Mouse (Mus musculus): ENCODE measurements around the gene Scrg1.
"Not testable (repeated sequence)": the region's sequence is repeated elsewhere in the genome, so short reads cannot be mapped to it uniquely, and the experiment has no call there.

Gene Scrg1

DNA sequence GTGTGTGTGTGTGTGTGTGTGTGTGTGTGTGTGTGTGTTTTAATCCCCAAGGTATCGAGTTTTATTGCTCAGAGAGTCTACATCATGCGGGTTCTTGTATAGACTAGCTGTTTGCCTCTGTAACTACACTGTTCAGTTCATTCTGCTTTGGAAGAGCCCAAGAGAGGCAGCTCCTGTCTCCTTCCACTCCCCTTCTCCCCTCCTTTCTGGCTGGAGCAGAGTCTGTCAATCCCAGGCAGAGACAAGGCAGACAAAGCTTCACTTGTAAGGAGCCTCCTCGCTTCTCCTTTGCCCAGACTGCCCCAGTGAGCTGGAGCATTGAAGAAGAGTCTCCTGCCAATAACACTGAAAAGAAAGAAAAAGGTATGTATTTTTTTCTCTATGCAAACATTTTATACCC, at the start of gene Scrg1:
TSS of gene Scrg1 (plus strand) at position 159 of the 400 bp plus-strand sequence.
- no peak for DNase-seq (ENCODE audit: low spot score in 2 of 2)

DNA sequence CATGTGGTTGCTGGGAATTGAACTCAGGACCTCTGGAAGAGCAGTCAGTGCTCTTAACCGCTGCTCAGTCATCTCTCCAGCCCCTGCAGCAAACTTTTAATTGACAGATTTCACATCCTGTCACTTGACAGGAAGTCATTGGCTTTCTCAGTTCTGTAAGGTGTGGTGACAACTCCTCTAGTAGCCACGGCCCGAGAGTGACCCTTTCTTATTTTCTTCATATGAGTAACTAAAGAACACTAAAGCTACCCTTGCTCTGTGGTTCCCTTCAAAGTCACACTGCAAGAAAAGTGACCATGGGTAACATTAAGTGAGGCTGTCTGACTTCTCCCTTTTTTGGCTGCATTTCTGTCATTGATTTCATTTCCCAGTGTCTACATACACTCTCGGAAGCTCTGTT, 49.4 kb upstream of the Scrg1 start:
- no peak for DNase-seq (ENCODE audit: low spot score in 2 of 2)

DNA sequence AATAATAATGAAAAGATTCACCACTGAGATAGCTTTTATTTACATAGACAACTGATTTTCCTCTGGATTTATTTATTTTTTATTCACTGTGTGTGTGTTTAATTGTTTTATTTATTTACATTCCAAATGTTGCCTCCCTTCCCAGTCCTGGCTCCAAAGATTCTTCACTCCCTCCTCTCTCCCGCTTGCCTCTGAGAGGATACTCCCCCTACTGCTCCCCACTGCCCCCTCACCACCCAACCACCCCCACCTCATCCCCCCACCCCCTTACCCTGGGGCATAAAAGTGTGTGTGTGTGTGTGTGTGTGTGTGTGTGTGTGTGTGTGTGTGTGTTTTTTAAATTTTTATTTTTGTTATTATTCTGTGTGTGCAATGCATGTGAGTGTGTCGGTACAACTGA, 46.4 kb upstream of the Scrg1 start:
- no peak for DNase-seq (ENCODE audit: low spot score in 2 of 2)

DNA sequence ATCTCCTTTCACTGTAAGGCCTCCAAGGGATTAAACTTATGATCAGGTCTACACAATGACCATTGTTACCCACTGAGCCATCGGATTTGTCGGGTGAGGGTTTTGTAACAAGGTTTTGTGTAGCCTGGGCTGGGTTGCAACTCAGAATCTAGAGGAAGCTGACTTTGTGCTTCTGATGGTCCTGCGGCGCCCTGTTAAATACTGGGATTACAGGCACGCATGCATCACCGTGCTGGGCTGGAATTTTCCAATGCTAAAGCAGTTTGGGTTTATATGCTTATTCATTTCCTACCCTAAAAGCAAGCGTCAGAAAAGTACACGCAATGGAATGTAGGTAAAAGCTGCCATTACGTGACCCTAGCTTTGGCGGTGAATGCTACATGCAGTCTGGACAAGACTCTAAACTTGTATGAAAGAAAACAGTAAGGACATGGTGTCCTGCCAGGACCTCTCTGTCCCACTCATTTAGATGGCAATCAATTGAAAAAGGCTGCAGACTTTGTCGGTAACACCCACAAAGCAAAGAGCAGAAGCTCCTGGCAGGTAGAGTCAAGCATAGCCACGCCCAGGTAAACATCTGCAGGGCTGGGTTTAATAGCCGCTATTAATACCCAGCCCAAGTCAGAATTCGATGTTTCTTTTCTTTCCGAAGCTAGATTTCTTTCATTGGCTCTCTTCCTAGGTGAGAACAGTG, 45.8 kb upstream of the Scrg1 start:
- no peak for DNase-seq (ENCODE audit: low spot score in 2 of 2)

DNA sequence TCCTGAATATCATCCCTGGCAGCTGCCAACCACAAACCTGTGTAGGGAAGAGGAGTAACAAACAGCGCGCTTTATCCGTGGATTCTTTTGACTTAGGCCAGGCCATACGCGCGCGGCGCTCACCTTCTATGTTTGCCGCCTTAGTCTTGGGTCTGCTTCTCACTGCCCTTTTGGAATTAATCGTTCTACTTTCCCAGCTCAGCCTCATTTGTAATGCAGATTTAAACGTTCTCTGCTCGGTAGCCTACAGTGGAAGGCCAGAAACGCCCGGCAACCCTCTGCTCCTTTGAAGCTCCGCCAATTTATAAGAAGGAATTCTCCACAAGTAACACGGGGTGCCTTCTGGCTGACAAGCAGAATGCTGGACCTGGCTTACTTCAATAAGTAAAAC, 45.3 kb upstream of the Scrg1 start:
- DNase-seq (ENCODE audit: low spot score in 2 of 2): no peak

DNA sequence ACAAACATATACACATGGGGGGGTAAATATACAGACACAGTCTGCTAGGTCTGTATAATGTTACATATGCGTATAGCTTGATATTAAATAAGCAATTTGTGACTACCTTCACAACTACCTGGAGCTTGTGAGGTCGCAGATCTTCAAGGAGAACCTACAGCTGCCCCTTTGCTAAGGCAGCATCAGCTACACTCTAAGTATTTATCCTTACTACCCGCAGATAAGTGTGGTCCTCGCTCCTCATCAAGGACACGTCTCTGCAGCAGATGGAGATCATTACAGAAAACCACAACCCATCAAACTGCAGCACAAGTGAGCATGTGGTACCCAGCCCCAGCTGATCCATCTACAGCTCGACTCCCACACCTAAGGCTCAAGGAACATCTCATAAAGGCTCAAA, 44.4 kb upstream of the Scrg1 start:
- DNase-seq (ENCODE audit: low spot score in 2 of 2): no peak

DNA sequence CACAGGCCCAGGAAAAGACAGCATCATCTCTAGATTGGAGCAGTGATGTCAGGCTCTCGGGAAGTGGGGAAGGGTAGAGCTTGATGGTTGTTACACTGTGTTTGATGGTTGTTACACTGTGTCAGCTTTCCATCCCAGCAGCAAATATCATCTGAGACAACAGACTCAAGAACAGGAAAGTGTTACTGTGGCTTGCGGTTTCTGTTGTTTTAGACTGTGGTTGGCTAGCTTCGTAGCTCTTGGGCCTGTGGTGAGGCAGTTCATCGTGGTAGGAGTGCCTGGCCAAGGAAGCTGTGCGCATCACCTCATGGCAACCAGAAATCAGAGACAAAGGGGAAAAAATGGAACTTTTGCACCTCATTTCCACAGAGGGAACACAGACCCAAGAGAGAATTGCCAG, 38.9 kb upstream of the Scrg1 start:
- no peak for DNase-seq (ENCODE audit: low spot score in 2 of 2)

DNA sequence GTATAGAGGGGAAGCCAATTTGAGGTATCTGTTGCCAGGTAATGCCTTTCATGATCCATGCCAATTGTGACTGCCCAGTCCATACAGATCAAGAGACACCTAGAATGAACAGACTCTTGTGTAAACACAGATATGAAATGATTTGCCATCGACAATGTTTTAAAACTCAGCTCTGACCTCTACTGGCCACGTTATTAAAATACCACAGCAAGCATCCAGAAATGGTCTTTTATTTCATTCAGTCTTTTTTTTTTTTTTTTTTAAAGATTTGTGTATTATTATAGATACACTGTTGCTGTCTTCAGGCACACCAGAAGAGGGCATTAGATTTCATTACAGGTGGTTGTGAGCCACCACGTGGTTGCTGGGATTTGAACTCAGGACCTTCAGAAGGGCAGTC, 29.6 kb upstream of the Scrg1 start:
- DNase-seq (ENCODE audit: low spot score in 2 of 2): no peak

DNA sequence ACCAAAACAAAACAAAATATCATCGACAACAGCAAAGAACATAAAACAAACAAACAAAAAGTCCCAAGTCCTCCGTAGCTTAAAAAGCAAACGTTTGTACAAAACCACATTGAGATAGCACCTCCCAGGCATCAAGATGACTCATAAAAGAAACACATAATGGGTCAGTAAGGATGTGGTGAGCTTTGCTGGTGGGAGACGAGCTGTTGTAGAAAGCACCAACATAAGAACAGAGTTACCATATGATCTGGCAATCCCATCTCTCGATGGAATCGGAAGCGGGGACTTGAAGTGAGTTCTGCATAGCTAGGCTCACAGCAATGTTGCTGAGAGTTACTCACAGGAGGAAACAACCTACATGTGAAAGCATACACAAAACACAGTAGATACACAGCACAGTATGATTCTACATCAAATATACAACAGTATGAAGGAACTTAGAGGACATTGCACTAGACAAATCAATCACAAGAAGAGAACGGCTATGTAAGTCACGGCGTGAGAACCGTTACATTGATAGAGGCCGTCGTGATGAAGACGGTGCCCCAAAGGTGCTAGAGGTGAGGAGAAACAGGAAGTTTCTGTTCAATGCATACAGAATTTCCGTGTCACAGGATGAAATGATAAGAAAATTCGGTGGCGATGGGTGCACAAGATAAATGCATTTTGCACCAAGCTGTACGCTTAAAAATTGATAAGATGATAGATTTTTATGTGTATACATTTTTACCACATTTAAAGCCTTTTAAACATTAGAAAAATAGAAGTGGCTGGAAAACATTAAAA, 27.9 kb upstream of the Scrg1 start:
- DNase-seq (ENCODE audit: low spot score in 2 of 2): no peak

DNA sequence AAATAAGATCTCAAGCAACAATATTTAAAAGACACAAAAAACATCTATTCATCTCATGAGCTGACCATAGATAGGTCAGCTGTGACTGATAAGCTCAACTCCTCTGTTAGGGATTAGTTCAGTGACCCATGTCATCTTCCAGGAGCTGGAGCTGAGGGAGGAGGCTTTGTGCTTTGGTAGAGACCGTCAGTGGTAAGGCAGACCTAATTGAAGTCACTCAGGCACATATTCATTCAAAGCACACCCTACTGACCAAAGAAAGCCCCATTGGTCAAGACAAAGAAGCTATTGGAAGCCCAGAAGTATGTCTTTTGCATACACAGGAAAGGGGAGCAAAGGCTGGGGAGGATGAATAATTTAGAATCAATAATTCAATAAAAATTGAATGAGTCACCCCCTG, 27.2 kb upstream of the Scrg1 start:
- no peak for DNase-seq (ENCODE audit: low spot score in 2 of 2)

DNA sequence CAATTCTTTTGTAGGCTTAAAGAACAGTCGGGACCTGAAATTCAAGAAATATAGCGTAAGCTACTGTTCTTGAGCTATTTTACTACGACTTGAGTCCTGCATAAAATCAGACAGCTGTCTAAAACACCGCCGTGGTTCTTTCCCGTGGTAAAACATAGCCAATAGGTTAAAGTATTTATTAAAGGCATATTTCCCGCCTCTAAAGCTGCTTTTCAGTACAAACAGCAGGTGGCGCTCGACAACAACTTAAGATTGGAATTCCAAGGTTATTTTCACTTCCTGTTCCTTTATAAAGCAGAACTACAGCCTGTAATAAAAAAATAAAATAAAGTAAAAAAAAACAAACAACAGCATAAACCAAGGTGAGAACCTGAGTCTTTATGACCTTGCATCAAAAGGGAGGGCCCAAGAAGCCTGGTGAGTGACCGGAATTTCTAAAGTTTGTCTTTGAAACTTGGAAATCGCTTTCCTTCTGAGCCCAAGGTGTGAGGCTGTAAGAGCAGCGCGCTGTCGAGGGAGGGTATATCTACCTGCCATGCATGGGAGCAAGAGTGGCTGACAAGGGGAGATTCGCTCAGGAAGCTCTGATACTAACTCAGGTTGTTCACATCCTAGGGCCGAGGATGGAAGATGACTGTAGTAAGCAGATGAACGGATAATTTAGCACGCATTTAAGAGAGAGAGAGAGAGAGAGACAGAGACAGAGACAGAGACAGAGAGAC, 26.4 kb upstream of the Scrg1 start:
- DNase-seq (ENCODE audit: low spot score in 2 of 2): peak; percentile 19 to 67

DNA sequence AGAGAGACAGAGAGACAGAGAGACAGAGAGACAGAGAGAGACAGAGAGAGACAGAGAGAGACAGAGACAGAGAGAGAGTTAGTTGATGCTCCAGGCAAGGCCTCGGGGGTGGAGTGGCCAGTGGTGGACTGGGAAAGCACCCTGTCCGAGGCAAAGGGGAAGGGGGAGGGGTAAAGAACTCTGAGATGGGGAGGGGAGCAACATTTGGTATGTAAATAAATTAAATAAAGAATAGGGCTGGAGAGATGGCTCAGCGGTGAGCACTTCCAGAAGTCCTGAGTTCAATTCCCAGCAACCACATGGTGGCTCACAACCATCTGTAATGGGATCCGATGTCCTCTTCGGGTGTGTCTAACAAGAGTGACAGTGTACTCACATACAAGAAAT, 25.8 kb upstream of the Scrg1 start:
- DNase-seq (ENCODE audit: low spot score in 2 of 2): not testable (repeated sequence)

DNA sequence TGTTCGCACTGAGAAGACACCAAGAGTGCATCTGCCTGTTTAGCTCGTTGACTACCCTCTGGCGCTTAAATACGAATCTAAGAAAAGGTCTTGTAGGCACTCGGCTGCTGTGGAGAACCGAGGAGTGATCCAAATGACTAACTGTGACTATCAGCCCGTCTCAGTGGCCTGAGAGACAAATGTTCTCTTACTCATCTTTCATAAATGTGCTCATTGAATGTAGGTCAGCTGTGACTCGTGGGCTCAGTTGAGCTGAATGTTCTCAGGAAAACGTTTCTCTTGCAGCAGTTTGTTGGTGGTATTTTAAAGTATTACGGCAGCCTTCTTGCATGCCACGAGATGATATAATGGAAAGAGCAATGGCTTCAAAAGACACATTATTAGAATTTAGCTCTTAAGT, 24.8 kb upstream of the Scrg1 start:
- no peak for DNase-seq (ENCODE audit: low spot score in 2 of 2)

DNA sequence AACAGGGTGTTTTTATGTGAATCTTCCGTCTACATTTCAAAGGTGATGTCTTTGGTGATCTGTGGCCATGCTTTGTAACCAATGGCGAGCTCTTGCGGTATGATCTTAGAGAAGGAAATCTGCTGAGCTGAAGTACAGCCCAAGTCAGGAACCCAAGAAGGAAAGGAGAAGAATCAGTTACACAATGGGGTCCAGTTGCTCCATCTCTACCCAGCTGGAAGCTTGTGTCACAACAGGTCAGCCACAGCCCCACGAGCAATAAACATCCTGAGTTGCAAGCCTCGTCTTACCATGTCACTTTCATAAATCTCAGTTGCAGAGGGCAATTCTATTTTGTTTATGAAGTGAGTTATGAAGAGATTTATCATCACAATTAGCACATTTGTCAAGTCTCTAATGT, 22.9 kb upstream of the Scrg1 start:
- DNase-seq (ENCODE audit: low spot score in 2 of 2): no peak

DNA sequence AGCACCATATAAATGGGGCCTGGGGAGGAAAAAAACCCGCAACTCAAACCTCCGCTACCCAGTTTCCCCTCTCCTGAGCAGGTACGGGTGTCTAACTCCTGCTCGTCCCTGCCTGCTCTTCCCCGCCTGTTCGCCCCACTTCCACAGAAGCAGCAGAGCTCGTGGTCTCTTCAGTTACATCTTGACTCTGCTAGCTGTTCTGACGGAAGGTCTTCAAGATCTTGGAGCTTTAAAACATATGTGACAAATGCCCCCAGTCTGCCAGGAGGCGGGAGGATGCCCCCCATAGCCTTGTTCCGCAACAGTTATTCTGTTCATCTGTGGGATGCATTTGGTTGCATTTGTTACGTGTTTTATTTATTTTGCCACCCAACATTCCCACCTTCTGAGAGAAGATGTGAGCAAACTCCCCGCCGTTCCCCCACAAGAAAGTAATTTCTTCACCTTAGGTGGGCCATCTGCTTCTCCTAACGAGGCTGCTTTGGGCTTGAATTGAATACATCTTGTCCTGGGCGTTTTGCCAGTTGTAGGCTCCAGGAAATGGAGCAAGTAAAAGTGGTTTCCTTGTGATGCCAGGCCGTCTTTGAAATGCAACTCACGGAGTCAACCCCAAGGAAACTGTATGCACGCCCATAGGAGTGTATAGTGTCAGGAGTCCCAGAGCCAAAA, 19.8 kb upstream of the Scrg1 start:
- DNase-seq (ENCODE audit: low spot score in 2 of 2): no peak

DNA sequence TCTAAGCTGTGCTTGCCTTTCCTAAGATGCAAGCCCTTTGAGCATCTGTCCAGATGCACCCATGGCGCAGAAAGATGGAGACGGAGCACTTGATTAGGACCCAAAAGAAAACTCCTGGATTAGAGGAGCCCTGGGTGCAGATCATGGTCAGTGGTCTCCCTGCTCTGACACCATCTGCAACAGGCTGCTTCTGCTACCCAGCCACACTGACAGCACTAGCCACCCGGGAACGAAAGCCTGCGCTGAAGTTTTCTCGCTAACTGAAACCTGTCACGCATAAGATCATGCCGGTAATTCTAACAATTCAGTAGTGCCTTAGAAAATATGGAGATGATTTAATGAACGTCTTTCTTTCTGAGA, 19.3 kb upstream of the Scrg1 start:
- no peak for DNase-seq (ENCODE audit: low spot score in 2 of 2)

DNA sequence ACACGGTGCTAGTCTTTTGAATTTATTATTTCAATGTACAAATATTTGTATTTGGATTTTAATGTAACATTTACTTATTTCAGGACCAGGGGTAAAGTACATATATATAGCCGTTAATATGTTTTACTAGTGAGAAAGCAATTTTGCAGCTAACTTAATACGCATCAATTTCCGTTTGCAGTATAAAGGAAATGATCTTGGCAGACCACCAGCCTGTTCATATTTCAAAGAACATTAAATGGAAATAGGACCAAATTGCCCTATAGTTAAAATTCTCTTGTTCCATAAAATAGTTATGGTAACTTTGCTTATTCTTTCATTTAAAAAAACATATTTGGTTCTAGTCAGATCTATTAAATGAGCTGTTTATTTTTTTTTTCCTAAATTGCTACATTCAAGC, 14.6 kb upstream of the Scrg1 start:
- no peak for DNase-seq (ENCODE audit: low spot score in 2 of 2)

DNA sequence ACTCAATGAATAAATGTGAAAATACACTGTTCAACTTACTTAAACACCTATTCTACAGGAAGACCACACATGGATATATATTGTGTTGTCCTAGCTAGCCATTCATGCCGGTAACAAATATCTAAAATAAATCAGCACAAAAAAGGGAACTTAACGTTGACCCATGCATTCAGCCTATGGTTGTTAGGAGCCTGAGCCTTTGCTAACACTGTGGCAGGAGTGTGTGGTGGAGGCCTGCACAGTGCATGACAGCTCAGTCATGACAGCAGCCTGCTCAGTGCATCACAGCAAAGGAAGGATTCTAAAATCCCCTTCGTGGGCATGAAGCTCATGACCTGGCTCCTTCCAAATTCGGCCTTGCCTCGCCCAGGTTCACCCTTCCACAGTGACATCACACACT, 14.2 kb upstream of the Scrg1 start:
- no peak for DNase-seq (ENCODE audit: low spot score in 2 of 2)

DNA sequence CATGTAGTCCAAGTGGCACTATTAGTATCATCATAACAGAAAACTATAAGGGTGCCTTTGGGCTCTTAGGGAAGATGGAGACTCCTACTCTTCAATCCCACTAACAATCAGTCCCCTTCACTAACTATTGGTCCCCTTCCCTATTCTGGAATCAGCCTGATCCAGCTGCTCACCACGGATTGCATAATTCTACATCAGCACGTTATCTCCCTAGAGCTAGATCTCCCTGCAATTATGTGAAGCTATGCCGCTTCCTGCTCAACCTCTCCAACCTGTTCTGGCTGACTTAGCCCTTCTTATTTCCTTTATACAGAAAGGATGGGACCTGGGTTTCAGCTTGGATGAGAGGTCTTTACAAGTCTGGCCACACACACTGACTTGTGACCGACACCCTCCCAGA, 12.4 kb upstream of the Scrg1 start:
- no peak for DNase-seq (ENCODE audit: low spot score in 2 of 2)

DNA sequence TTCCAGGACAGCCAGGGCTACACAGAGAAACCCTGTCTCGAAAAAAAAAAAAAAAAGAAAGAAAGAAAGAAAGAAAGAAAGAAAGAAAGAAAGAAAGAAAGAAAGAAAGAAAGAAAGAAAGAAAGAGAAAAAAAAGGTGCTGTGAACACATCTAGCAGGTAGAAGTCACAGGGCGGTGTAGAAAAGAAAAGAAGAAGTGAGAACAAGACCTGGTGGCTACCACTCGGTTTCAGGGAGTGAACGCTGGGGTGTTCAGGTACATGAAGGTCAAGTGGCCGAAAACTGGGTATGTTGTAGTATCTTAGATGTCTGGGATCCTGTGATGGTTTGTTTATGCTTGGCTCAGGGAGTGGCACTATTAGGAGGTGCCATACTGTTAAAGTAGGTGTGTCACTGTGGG, 9.8 kb upstream of the Scrg1 start:
- not testable (repeated sequence) for DNase-seq (ENCODE audit: low spot score in 2 of 2)

DNA sequence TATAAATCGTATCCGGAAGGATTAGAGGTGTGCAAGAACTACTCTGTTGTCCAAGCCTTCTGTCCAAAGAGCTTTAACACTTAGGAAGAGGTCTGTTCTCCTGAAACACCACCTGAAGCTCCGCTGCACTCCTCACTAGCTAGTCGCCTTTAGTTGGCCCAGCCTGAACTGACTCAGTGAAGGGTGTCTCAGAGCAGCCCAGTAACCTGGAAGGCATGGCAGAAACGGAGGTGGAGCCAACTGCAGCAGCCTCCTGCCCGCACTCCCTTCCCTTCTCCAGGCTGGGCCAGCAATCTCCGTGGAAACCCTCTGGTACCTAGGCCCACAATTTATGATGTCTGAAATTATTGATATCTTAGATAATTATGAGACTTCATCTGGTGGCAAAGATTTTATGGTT, 5.0 kb upstream of the Scrg1 start:
- no peak for DNase-seq (ENCODE audit: low spot score in 2 of 2)

DNA sequence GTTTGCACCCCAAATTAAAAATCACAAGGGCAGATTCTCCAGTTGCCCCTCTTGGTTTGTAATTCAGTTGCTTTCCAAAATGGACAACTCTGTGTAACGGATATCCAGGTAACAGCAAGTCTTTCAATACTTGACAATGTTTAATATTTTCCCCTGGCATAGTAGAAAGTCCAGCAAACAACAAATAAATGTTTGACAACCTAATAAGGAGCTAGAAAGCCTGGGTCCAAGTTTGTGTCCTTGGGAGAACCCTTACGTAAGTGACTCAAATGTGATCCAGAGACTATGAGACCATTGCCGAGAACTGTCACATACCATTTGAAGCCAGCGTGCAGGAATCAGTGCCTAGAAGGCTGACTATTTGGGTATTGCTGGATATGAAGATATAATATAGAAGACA, 3.8 kb upstream of the Scrg1 start:
- DNase-seq (ENCODE audit: low spot score in 2 of 2): no peak

DNA sequence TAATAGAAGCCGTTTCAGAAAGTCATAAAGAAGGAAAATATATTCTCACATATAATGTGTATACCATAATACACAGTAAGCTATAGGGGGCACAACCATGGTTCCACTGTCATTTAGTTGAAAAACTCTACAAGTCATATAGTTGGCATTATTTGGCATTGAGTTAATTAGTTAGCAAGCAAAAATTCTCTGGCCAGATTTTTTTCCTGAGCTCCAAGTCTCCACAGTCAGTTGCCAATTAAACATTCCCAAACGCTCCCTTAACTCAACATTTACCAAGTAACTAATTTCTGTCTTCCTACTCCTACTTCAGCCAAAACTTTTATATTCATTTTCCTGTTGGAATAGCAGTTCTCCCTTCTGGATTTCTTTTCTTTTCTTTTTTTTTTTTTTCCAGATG, 2.4 kb upstream of the Scrg1 start:
- no peak for DNase-seq (ENCODE audit: low spot score in 2 of 2)

All from spleen, postnatal 14 days (tissue).